Mouse (Mus musculus): ENCODE measurements around the gene Cep131.

- TF ChIP-seq POLR2A (IDR thresholded peaks at IDR 0.05; ENCODE audit: insufficient read length, low read depth) (no peak), REST (IDR thresholded peaks at IDR 0.05; ENCODE audit: insufficient read depth, insufficient read length) (no peak), USF1 (IDR thresholded peaks at IDR 0.05; ENCODE audit: low read depth) (no peak), MAX (IDR thresholded peaks at IDR 0.05; ENCODE audit: low read depth) (no peak)
Observed at GRCm38 (mm10) chr11:120034762-120035161, 51.9 kb downstream of the Cep131 start.
